Mouse (Mus musculus) hindbrain, embryonic 13.5 days (tissue): ENCODE measurements around the gene Mark1. TPM values are rescaled to one million over a fixed set of nuclear protein-coding genes. Genes with fewer than 3 reads are reported as not detected.

Source experiments
- ATAC-seq: fragments of 200-750 bp; cut with Nextera tagmentation; 2 replicates; pipeline ENCODE4 v1.8.0; 2017; ENCODE audit warnings: moderate TSS enrichment; ENCODE audit not compliant: low FRiP score
- H3K27ac ChIP-seq: fragments of 300-500 bp; sonication (generic); 2 replicates; pipeline ENCODE4 v1.5.1; 2015; ENCODE audit warnings: inconsistent platforms, mild to moderate bottlenecking, moderate library complexity
- H3K27me3 ChIP-seq: fragments of 300-500 bp; sonication (generic); 2 replicates; pipeline ENCODE4 v1.6.1; 2015; ENCODE audit warnings: mild to moderate bottlenecking, inconsistent platforms
- H3K36me3 ChIP-seq: fragments of 300-500 bp; sonication (generic); 2 replicates; pipeline ENCODE4 v1.6.1; 2015; ENCODE audit warnings: mild to moderate bottlenecking, inconsistent platforms
- H3K4me1 ChIP-seq: fragments of 300-500 bp; sonication (generic); replicated peaks from 2 replicates; pipeline ENCODE4 v1.6.1; 2015; ENCODE audit warnings: inconsistent platforms
- H3K4me2 ChIP-seq: fragments of 300-500 bp; sonication (generic); 2 replicates; pipeline ENCODE4 v1.6.1; 2015; ENCODE audit warnings: inconsistent platforms, mild to moderate bottlenecking, moderate library complexity
- H3K4me3 ChIP-seq: fragments of 300-500 bp; sonication (generic); 2 replicates; pipeline ENCODE4 v1.5.1; 2015; ENCODE audit warnings: mild to moderate bottlenecking, inconsistent platforms
- H3K9ac ChIP-seq: fragments of 300-500 bp; sonication (generic); 2 replicates; pipeline ENCODE4 v1.6.1; 2015; ENCODE audit warnings: mild to moderate bottlenecking, inconsistent platforms
- H3K9me3 ChIP-seq: fragments of 300-500 bp; sonication (generic); 2 replicates; pipeline ENCODE4 v1.6.1; 2016; ENCODE audit warnings: inconsistent platforms
- WGBS: fragments of 180-500 bp; shearing (Covaris S2); methylation state at CpG from one replicate; pipeline ENCODE4 v1.1.7; 2015; 5-methylcytosine and 5-hydroxymethylcytosine counted together
- polyA plus RNA-seq: library from polyadenylated mRNA; unstranded; fragments of >200 nt; fragmentation: Nextera tagmentation; extraction: Ambion mirVana; gene quantifications from 2 replicates; pipeline ENCODE4 v1.2.1, GENCODE M21; 2015

The Mark1 gene
- polyA plus RNA-seq, 1 experiment from 2014 or later, result 12.7 TPM

- H3K9ac ChIP-seq, result peak overlapping the region; percentile 99
- no peaks in the 10 kb centered on the region for H3K27me3 ChIP-seq
- H3K9me3 ChIP-seq, result no peaks in the 10 kb centered on the region
- peaks cover 40% of the 10 kb centered on the region for H3K4me1 ChIP-seq
- peak overlapping the region; percentile 95 for H3K27ac ChIP-seq
- peak overlapping the region; percentile 96 for H3K4me3 ChIP-seq
- ATAC-seq, result peak; percentile 30
- peak overlapping the region; percentile 79 for H3K4me2 ChIP-seq
- no peaks in the 10 kb centered on the region for H3K36me3 ChIP-seq
- 21% methylated on average over 11 of the region's 11 CpGs for WGBS
Measured at GRCm38 (mm10) chr1:184997466-184997865, 1.9 kb downstream of the Mark1 start.

- ATAC-seq, result no peak
- Histone ChIP-seq H3K4me2 (no peak overlapping the region), H3K36me3 (no peaks in the 10 kb centered on the region), H3K4me1 (peaks cover 41% of the 10 kb centered on the region), H3K4me3 (no peak overlapping the region), H3K27me3 (no peaks in the 10 kb centered on the region), H3K9ac (no peak overlapping the region), H3K27ac (no peak overlapping the region), H3K9me3 (no peaks in the 10 kb centered on the region)
- 77% methylated on average over 4 of the region's 4 CpGs for WGBS
Measured at GRCm38 (mm10) chr1:184995335-184995734, 4.0 kb downstream of the Mark1 start.

- no peak for ATAC-seq
- 89% methylated on average over 10 of the region's 10 CpGs for WGBS
- no peaks in the 10 kb centered on the region for H3K36me3 ChIP-seq
- H3K4me3 ChIP-seq, result no peak overlapping the region
- H3K4me1 ChIP-seq, result peaks cover 45% of the 10 kb centered on the region
- H3K4me2 ChIP-seq, result no peak overlapping the region
- H3K27ac ChIP-seq, result no peak overlapping the region
- no peaks in the 10 kb centered on the region for H3K27me3 ChIP-seq
- no peak overlapping the region for H3K9ac ChIP-seq
- no peaks in the 10 kb centered on the region for H3K9me3 ChIP-seq
Measured at GRCm38 (mm10) chr1:184991191-184991590, 8.2 kb downstream of the Mark1 start.

DNA sequence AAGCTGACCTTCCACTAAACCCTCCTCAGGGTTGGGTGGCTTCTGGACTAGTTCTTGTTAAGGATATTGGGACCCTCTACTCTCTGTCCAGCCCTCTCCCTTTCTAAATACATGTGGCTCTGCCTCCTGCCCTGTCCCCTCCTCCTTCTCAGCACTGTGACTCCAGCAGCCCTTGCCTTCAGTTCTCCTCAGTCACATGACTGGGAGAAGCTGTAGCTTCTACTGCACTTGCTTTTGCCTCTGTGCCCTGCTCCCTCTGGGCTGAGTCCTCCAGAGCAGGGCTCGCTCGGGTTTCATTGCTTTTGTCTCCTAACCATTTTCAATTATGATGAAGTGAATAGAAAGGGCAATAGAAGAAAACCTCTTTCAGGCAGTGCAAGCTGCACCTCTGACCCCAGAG is 12.6 kb downstream of the Mark1 start:
- peak overlapping the region; percentile 35; the same call in 1 of the 2 replicates for H3K9ac ChIP-seq
- H3K4me2 ChIP-seq, result no peak overlapping the region
- no peak overlapping the region for H3K27ac ChIP-seq
- H3K4me3 ChIP-seq, result no peak overlapping the region
- no peaks in the 10 kb centered on the region for H3K9me3 ChIP-seq
- ATAC-seq, result no peak
- no peaks in the 10 kb centered on the region for H3K27me3 ChIP-seq
- H3K4me1 ChIP-seq, result peaks cover 43% of the 10 kb centered on the region
- H3K36me3 ChIP-seq, result no peaks in the 10 kb centered on the region
- 9% methylated on average over 2 of the region's 2 CpGs for WGBS

DNA sequence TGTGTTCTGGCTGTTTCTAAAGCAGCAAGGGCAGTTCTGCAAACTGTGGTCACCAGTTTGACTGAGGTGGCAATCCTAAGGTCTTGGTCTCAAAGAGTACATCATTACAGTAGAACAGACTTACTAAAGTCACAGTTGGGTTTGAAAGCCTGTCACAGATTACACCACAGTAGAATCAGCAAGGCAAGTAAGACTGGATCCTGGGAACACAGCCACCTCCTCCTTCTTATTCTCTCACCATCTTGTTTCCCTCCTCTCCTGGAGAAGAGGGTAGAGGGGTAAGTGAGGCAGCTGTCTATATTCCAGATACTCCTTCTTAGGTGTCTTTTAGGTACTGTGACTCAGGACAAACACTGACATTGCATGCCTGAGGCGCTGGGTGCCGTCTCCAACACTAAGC is 14.6 kb downstream of the Mark1 start:
- no peak overlapping the region for H3K4me3 ChIP-seq
- H3K27ac ChIP-seq, result no peak overlapping the region
- H3K9ac ChIP-seq, result no peak overlapping the region
- no peak overlapping the region for H3K4me2 ChIP-seq
- H3K9me3 ChIP-seq, result no peaks in the 10 kb centered on the region
- ATAC-seq, result no peak
- peaks cover 43% of the 10 kb centered on the region for H3K4me1 ChIP-seq
- WGBS, result 85% methylated on average over 2 of the region's 2 CpGs
- 0 out of 2 replicates have a peak, but pooled peaks cover 3% of the 10 kb centered on the region for H3K36me3 ChIP-seq
- H3K27me3 ChIP-seq, result no peaks in the 10 kb centered on the region

- Histone ChIP-seq H3K4me3 (no peak overlapping the region), H3K4me2 (no peak overlapping the region), H3K36me3 (0 out of 2 replicates have a peak, but pooled peaks cover 3% of the 10 kb centered on the region), H3K9me3 (no peaks in the 10 kb centered on the region), H3K9ac (no peak overlapping the region), H3K27me3 (no peaks in the 10 kb centered on the region), H3K4me1 (peaks cover 37% of the 10 kb centered on the region), H3K27ac (no peak overlapping the region)
- ATAC-seq, result no peak
- WGBS, result 51% methylated on average over 3 of the region's 3 CpGs
Measured at GRCm38 (mm10) chr1:184983751-184984150, 15.6 kb downstream of the Mark1 start.

GRCm38 (mm10) chr1:184972214-184972776 is 27.1 kb downstream of the Mark1 start:
- Histone ChIP-seq H3K27ac (peak overlapping the region; percentile 55; the same call in 1 of the 2 replicates), H3K36me3 (no peaks in the 10 kb centered on the region), H3K27me3 (no peaks in the 10 kb centered on the region), H3K4me2 (no peak overlapping the region), H3K9ac (no peak overlapping the region), H3K9me3 (no peaks in the 10 kb centered on the region), H3K4me1 (peaks cover 35% of the 10 kb centered on the region), H3K4me3 (no peak overlapping the region)
- no peak for ATAC-seq
- WGBS, result 27% methylated on average over 8 of the region's 8 CpGs

- Histone ChIP-seq H3K9me3 (no peaks in the 10 kb centered on the region), H3K4me2 (no peak overlapping the region), H3K27ac (no peak overlapping the region), H3K4me1 (peaks cover 43% of the 10 kb centered on the region), H3K9ac (no peak overlapping the region), H3K27me3 (no peaks in the 10 kb centered on the region), H3K36me3 (no peaks in the 10 kb centered on the region), H3K4me3 (no peak overlapping the region)
- ATAC-seq, result no peak
- WGBS, result 91% methylated on average over 4 of the region's 4 CpGs
Measured at GRCm38 (mm10) chr1:184969374-184969773, 30.0 kb downstream of the Mark1 start.

- H3K4me1 ChIP-seq, result peaks cover 29% of the 10 kb centered on the region
- no peak for ATAC-seq
- H3K9ac ChIP-seq, result no peak overlapping the region
- peaks cover 12% of the 10 kb centered on the region for H3K36me3 ChIP-seq
- no peaks in the 10 kb centered on the region for H3K27me3 ChIP-seq
- H3K4me2 ChIP-seq, result no peak overlapping the region
- H3K9me3 ChIP-seq, result peaks cover 10% of the 10 kb centered on the region
- H3K27ac ChIP-seq, result 0 out of 2 replicates have a peak overlapping the region, but pooled peaks have one; percentile 40
- H3K4me3 ChIP-seq, result no peak overlapping the region
- 65% methylated on average over 12 of the region's 12 CpGs for WGBS
Measured at GRCm38 (mm10) chr1:184965682-184966360, 33.5 kb downstream of the Mark1 start.

GRCm38 (mm10) chr1:184963121-184963693 is 36.2 kb downstream of the Mark1 start:
- ATAC-seq, result no peak
- Histone ChIP-seq H3K36me3 (peaks cover 16% of the 10 kb centered on the region), H3K4me3 (no peak overlapping the region), H3K27ac (no peak overlapping the region), H3K4me2 (no peak overlapping the region), H3K27me3 (no peaks in the 10 kb centered on the region), H3K9ac (no peak overlapping the region), H3K9me3 (peaks cover 12% of the 10 kb centered on the region), H3K4me1 (peaks cover 27% of the 10 kb centered on the region)
- 84% methylated on average over 12 of the region's 12 CpGs for WGBS

DNA sequence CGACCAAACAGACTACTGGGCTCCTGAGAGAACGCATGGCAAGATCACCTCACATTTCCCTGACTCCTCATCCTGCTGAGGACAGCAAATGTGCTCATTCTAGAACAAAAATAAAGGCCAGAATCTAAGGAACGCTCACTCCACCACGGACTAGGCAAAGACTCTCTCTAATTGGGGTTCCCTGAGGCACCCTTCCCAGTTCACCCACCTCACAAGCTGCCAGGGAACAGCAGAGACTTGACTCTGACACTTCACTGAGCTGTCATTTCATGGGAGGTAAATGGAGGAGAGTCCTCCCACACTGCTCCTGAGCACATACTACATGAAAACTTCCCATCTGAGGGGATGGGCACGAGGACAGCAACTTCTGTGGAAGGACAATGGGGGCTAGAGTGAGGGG is 37.5 kb downstream of the Mark1 start:
- Histone ChIP-seq H3K27ac (no peak overlapping the region), H3K4me1 (peaks cover 14% of the 10 kb centered on the region), H3K36me3 (peaks cover 22% of the 10 kb centered on the region), H3K27me3 (no peaks in the 10 kb centered on the region), H3K9me3 (peaks cover 17% of the 10 kb centered on the region), H3K4me3 (no peak overlapping the region), H3K4me2 (no peak overlapping the region), H3K9ac (no peak overlapping the region)
- ATAC-seq, result no peak
- WGBS, result 89% methylated on average over 5 of the region's 5 CpGs

GRCm38 (mm10) chr1:184958818-184959217 is 40.6 kb downstream of the Mark1 start:
- H3K36me3 ChIP-seq, result peaks cover 24% of the 10 kb centered on the region
- no peaks in the 10 kb centered on the region for H3K27me3 ChIP-seq
- H3K4me2 ChIP-seq, result no peak overlapping the region
- WGBS, result 78% methylated on average over 9 of the region's 9 CpGs
- H3K4me3 ChIP-seq, result no peak overlapping the region
- H3K9me3 ChIP-seq, result peaks cover 18% of the 10 kb centered on the region
- H3K9ac ChIP-seq, result no peak overlapping the region
- no peak for ATAC-seq
- H3K4me1 ChIP-seq, result 0 out of 2 replicates have a peak, but pooled peaks cover 3% of the 10 kb centered on the region
- H3K27ac ChIP-seq, result no peak overlapping the region; the same call in 1 of the 2 replicates
